Mouse (Mus musculus) 3T3-L1 (cell line): Measurements from ENCODE around the gene Samd13.

Experiments
- DNase-seq: peaks from one replicate; pipeline ENCODE4 v3.0.0-alpha.2; 2015; ENCODE audit warnings: low read depth, low spot score

Gene Samd13

GRCm38 (mm10) chr3:146684811-146685675, at the start of gene Samd13:
Gene Samd13 (minus strand): TSS chr3:146685592.
- no peak for DNase-seq

DNA sequence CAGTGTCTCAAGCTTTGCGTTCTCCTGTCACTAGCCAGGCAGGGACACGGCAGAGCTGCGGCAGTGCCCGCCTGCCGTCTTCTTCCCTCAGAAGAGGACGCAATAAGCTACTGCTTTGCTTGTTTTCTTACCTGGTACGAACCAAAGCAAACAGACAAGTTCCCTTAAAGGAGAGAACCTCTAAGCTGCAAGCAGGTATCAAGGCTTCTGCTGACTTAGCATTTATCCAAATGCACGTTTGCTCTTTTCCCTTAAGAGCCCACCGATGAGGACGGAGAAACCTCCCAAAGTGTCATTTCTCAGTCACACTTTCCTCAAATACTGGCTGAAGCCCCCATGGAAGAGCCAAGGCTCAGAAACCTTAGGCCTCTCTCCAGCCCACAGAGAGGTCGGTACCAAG, 46.1 kb upstream of the Samd13 start:
- no peak for DNase-seq

DNA sequence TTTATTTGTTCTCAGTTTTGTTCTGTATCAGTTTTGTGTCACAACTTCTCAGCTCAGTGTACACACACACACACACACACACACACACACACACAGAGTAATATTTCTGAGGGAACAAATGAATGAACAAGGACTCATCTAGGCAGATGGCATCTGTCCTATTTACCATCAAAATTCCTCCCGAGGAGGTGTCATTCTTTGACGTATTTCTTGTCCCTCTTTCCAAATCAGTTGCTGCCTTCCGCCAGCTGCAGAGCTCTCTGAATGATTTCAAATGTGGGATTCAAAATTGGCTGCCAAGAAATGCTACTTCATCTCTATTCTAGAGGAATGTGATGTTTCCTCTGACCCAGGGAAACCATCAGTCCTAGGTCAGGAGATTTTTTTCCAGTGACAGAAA, 37.6 kb upstream of the Samd13 start:
- DNase-seq, result no peak

DNA sequence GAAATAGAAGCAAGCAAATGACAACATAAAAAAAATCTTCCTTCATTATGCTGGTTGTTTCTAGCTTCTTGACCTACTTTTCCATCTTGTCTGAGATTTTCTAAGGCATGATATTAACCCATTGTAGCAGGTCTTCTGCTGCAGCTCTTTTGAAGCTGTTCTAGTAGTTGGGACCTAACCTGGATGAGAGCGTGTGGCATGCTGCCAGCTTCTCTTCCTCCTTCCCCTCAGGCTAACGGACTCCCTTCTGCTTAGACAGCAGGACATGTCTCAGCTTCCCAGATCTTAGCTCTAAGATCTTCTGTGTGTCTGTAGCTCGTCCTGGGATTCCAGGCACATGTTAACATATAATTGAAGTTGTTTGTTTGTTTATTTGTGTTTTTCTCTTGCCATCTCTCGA, 34.3 kb upstream of the Samd13 start:
- no peak for DNase-seq

- DNase-seq, result no peak
Measured at GRCm38 (mm10) chr3:146718251-146718650, 32.9 kb upstream of the Samd13 start.

DNA sequence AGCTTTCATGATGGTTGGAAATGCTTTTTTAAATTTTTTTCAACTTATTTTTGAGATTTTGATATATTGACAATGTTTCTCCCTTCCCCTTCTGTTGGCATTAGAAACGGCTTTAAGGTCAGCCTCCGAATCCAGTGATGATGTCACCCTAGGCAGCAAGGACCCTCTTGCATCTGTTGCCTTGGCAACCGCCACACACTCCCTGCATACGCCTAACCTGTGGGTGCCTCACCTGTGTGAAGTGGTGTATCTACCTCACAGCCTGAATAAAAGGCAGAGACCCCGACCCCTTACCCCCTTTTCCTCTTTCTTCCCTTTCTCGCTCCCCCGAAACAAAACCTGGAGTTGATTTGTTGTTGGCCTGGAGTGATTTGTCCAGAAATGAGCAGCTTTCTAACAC, 26.9 kb upstream of the Samd13 start:
- no peak for DNase-seq

GRCm38 (mm10) chr3:146711559-146711958, 26.2 kb upstream of the Samd13 start:
- no peak for DNase-seq

GRCm38 (mm10) chr3:146711084-146711483, 25.7 kb upstream of the Samd13 start:
- no peak for DNase-seq

DNA sequence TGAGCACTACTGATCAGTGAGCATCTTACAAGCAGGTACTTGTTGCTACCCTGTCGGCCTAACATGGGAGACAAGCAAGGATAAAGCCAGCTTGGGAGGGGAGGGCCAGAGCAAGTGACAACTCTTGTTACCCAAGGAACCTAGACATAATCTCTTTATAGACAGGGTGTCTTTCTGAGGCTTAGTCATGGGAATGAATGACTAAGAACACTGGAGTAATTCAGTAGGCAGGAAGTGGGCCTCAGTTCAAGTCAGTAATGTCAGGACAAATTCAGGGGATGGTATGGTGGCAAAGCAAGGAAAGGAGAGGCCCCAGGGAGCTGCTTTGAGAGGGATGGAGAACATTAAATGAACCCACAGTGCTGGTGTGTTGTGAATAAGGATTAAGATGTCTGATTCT, 23.7 kb upstream of the Samd13 start:
- peak; percentile 62 for DNase-seq

GRCm38 (mm10) chr3:146708381-146708780, 23.0 kb upstream of the Samd13 start:
- DNase-seq, result no peak

DNA sequence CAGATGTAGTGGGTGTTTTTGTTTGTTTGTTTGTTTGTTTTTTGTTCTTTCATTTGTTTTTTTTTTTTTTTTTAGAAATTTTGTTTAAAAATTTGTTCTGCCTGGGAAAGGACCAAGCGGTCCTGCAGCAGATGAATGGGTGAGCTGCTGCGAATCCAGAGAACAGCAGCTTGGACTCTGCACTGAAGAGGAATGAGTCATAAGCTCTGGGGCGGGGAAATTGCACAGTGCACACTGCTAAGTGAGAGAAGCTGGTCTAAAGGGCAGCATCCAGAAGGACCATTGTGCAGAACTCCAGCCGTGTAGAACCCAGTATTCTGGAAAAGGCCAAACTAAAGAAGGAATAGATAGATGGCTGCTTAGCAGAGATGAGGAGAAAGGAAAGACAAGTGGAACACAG, 18.7 kb upstream of the Samd13 start:
- peak; percentile 54 for DNase-seq

GRCm38 (mm10) chr3:146700051-146700450, 14.7 kb upstream of the Samd13 start:
- no peak for DNase-seq

GRCm38 (mm10) chr3:146698982-146699381, 13.6 kb upstream of the Samd13 start:
- no peak for DNase-seq

- no peak for DNase-seq
Measured at GRCm38 (mm10) chr3:146692547-146692946, 7.2 kb upstream of the Samd13 start.

DNA sequence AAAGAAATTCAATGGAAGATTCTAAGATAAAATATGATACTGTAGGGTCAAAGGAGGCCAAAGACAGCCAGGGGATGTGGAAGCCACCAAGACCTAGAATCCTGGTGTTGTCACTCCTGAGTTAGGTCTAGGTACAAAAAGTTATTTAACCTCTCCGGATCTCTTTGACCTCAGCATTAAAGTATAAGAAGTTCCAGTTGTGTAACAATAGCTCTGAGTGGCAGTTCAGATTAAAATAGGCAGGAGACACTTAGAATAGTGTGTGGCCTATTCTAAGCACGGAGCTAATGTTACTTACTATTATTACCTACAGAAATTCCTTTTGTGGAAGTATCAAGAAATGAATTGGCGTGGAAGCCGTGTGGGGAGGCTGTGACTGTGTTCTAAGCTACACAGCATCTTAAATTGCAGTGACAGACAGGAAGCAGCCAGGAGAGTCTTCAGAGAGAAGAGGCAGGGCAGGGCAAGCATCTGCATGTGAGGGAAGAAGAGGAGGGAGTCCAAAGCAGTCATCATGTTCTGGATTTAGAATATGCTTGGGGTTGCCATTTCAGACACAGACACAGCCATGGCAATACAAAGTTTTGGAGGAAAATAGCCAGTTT, 1.8 kb upstream of the Samd13 start:
- no peak for DNase-seq

DNA sequence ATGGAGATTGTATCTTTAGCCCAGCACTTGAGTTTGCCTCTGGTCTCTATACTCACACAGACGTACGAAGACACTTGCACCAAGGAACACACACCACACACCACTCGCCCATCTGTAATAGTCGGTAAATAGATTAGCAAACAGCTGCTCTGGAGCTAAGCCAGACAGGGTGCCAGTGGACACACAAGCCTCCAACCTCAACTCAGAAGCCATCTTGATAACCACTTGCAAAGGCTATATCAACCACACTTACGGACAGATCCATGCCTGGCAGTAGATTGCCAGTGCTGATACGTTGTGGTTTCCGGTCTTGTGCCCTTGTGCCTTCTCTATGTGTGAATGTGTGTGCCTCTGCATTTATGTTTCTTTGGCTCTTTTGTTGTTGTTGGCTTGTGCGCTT, 1.0 kb upstream of the Samd13 start:
- no peak for DNase-seq

- DNase-seq, result no peak
Measured at GRCm38 (mm10) chr3:146683095-146683494, 2.3 kb downstream of the Samd13 start.

DNA sequence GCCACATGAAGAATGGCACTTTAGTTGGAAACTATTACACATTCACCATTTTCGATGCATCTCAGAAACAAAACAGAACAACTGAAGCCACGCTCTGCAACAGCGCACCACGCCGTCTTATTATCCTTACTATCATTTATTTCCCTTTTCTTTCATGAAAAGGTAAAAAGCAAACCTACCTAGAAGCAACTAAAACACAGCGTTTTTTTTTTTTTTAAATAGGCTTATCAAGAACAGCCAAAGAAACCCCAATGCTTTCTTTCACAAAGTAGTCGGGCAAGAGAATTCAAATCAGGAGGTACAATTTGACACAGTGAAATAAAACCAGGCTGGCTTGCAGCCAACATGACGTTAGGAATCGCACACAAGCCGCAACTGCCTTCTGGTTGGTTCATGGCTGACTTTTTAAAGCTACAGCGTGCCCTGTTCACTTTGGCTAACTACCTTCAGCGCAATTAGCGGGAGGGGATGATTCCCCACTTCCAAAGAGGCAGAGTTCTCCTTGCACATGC, 3.2 kb downstream of the Samd13 start:
- DNase-seq, result no peak

DNA sequence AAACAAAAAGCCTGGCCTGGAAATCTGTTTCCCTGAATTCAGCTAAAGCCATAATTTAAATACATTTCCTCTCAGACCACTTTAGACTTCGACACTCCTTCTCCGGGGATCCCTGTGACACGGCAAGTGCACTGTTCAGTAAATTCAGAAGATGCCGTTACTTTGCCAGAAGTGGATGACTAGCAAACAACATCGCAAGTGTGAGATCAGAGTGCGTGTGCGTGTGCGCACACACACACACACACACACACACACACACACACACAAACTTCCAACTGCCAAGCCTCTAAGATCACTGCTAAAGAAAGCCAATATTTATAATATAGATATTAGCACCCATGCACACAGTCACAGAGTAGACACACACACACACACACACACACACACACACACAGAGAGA, 3.7 kb downstream of the Samd13 start:
- no peak for DNase-seq

DNA sequence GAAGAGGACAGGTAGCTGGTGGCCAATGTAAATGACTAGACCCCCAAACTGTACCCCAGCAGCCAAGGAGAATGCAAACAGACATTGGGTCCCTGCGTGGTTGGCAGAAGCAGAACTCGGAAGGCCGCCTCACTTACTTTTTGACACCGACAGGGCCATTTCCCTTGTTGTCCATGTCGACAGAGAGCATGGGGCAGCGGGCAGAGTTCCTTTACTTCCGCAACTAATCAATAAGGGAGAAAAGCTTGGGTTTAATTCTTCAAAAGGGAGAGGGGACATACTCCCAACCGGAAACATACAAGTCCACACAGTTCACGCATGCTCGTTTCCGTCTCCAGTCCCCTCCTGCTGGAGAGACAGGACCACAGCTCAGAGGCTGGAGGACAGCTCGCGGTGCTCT, 4.8 kb downstream of the Samd13 start:
- no peak for DNase-seq

- no peak for DNase-seq
Measured at GRCm38 (mm10) chr3:146679646-146680045, 5.7 kb downstream of the Samd13 start.

- DNase-seq, result peak; percentile 87
Measured at GRCm38 (mm10) chr3:146676193-146676592, 9.2 kb downstream of the Samd13 start.

- DNase-seq, result peak; percentile 74
Measured at GRCm38 (mm10) chr3:146675101-146675500, 10.3 kb downstream of the Samd13 start.
